Mouse (Mus musculus) cortical plate, adult 2 months (tissue): ENCODE results near the gene Adamtsl1.

ENCODE experiments used
- CTCF ChIP-seq: fragments of 200-500 bp; IDR thresholded peaks from 2 replicates; pipeline ENCODE4 v1.5.1; 2011; ENCODE audit warnings: mild to moderate bottlenecking, control low read depth, low read length; ENCODE audit not compliant: insufficient read depth; ENCODE audit errors: extremely low read depth
- POLR2A ChIP-seq: fragments of 200-500 bp; IDR thresholded peaks from 2 replicates; pipeline ENCODE4 v1.6.1; 2011; ENCODE audit warnings: mild to moderate bottlenecking, low read length, control low read depth; ENCODE audit not compliant: insufficient read depth; ENCODE audit errors: extremely low read depth

DNA sequence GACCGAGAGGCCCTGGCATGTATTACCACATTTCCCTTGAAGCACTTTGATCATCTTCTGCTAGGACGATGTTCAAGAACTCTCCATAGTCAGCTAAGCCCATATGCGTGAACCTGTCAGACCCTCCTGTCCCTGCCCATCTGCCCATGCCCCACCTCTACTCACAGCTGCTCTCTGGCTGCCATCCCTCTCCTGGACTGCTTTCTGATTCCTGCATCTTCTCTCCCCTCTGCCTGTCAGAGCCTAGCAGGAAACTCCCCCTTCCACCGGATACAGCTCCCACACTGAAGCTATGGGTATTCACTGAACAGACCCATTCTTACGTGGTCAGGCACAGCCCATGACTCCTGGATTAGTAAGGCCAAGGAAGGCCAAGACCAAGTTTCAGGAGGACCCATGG lies 812.0 kb downstream of the Adamtsl1 start:
- TF ChIP-seq CTCF (no peak), POLR2A (no peak)
